Mouse (Mus musculus): Measurements from ENCODE around the gene Nfic. TPM values are rescaled to one million over a fixed set of nuclear protein-coding genes. Genes with fewer than 3 reads are reported as not detected.

The Nfic gene
- total RNA-seq, 2 experiments from 2014 or later, result 4.0 to 36.8 TPM

DNA sequence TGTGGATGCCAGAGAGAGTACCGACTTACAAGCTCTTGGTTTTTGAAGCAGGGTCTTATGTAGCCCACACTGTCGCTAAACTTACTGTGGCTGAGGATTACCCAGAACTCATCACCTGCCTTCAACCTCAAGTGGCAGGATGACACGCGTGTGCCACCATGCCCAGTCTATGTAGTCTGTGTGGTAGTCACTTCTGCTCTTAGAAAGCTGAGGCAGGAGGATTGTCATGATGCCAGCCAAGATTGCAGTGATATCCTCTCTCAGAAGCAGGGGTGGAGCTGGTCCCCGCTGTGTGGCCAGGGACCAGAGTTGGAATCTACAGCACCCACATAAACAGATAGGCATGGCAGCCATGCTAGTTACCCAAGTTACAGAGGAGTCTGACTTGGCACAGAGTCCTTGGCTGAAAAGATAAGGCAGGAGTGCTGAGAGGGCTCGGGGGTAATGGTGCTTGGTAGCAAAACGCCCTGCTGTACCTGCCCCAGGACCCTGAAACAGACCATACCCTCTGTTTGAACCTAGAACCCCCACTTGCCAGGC, 30.1 kb upstream of the Nfic start:
- ATAC-seq (replicated peaks; ENCODE audit: poor library complexity), result peak; percentile 48

- ATAC-seq (replicated peaks; ENCODE audit: poor library complexity), result peak; percentile 26
Measured at GRCm38 (mm10) chr10:81485060-81485449, 29.6 kb upstream of the Nfic start.

- ATAC-seq (replicated peaks; ENCODE audit: poor library complexity), result no peak; the same call in 1 of the 2 replicates
Measured at GRCm38 (mm10) chr10:81484441-81485059, 29.1 kb upstream of the Nfic start.

GRCm38 (mm10) chr10:81483983-81484382, 28.5 kb upstream of the Nfic start:
- peak; percentile 58 for ATAC-seq (replicated peaks; ENCODE audit: poor library complexity)

DNA sequence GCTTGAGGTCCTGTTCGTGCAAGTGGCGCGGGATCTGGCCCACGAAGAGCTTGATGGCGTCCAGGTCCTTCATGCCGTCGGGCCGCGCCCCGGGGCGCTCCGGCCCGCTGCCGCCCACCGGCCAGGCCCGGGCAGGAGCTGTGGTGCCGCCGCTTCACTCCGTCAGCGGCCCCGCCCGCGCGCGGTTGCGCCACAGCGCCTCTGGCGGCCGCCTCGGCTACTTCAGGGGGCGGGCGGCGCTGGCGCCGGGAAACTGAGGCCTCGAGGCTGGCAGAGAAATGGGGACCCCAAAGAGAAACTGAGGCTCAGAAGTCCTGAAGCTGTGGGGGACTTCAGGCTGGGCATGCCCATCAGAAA, 27.1 kb upstream of the Nfic start, which contains the start of gene Celf5:
TSS of gene Celf5 (minus strand) at position 177 of the 357 bp plus-strand sequence.
- ATAC-seq (replicated peaks; ENCODE audit: poor library complexity), result peak; percentile 52

GRCm38 (mm10) chr10:81481605-81482532, 26.4 kb upstream of the Nfic start:
- ATAC-seq (replicated peaks; ENCODE audit: poor library complexity), result no peak

DNA sequence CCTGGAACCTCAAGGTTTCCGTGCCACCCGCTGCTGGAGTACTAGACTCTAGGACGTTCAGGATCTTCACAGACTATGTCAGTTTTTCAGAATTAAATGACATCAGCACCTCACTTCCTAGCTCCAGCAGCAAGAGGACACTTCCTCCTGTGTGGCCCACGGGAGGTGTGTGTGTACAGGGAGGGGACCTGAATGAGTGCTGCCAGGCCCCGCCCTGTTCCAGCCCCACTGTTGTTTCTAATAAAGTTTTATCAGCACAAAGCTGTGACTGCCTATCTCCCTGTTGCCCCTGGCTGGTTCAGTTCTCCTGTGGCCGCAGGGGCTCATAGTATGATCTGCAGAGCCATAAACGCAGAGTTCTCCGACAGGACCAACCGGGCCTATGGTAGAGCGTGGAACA, 19.0 kb upstream of the Nfic start:
- peak; percentile 27; the same call in 1 of the 2 replicates for ATAC-seq (replicated peaks; ENCODE audit: poor library complexity)

GRCm38 (mm10) chr10:81473003-81473451, 17.6 kb upstream of the Nfic start:
- ATAC-seq (replicated peaks; ENCODE audit: poor library complexity), result no peak

GRCm38 (mm10) chr10:81472403-81473002, 17.1 kb upstream of the Nfic start:
- no peak for ATAC-seq (replicated peaks; ENCODE audit: poor library complexity)

DNA sequence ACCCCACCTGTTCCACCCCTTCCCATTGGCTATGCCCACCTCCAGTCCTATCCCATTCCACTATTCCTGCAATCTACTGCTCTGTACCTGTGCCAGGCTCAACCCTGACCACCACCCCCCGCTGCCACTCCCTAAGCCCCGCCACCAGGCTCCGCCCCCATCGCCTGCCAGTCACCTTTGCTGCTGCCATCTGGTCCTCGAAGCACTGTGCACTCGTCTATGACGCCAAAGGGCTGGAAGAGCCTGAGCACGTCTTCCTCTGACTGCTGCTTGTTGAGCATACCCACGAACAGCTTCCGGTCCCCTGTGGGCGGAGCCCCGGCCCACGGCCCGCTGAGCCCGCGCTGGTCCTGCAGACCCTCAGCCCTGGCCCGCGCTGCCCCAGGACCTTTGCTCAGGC, 15.0 kb upstream of the Nfic start:
- ATAC-seq (replicated peaks; ENCODE audit: poor library complexity), result no peak

- ATAC-seq (replicated peaks; ENCODE audit: poor library complexity), result no peak
Measured at GRCm38 (mm10) chr10:81469253-81469652, 13.8 kb upstream of the Nfic start.

DNA sequence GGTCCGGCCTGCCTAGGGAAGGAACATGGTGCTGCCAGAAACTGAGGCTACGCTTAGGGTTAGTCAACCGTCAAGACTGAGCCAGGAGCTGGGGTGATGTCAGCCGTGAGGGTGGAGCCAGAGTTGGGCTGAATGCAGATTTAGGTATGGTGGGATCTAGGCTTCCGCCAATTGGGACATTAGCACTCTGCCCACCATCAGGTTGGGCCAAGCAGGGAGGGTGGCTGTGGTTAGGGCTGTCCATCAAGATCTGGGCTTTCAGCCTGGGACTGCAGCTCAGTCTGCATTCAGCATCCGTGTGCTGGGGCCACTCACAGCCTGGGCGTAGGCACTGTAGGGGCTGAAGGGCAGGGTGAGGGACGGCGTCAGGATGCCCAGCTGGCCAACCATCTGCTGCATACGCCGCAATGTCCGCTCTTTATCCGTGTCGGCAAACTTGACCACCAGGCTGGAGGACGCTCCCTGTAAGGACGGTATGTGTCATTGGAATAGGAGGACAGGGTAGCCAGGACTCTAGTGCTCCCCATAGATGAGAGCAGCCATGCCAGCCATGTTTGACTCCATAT, 12.3 kb upstream of the Nfic start:
- no peak for ATAC-seq (replicated peaks; ENCODE audit: poor library complexity)

DNA sequence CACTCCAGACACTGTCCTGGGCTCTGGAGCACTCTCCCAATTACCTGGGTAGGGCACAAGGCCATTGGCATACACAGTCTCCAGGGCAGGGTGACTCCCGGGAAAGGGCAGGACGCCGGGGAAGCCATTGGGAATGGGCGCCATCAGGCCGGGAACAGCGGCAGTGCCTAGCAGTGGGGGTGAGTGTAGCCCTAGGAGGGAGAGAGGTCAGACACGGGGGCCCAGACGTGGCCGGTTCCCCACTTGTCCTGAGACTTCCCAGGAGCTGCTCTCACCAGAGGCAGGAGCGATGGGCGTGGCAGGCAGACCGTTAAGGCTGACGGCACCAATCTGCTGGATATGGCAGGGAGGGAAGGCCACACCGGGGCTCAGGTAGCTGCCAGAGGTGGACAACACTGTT, 11.4 kb upstream of the Nfic start:
- ATAC-seq (replicated peaks; ENCODE audit: poor library complexity), result no peak

DNA sequence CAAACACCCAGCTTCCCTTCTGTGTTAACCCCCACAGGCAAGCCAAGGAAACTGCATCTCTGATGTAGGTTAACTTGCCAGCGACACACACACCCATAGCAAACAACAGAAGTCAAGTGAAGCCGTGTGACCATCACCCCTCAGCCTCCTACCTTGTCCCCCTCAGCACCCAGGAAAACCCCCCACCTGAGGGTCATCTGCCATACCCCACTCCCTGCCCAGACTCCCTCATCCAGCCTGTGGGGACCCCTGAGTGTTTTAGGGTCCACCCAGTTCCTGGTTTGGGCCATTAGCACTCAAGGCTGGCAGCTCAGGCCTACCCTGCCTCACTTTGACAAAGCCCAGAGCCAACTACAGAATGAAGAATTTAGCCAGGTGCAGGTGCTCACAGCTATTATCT, 10.6 kb upstream of the Nfic start:
- no peak for ATAC-seq (replicated peaks; ENCODE audit: poor library complexity)

- ATAC-seq (replicated peaks; ENCODE audit: poor library complexity), result peak; percentile 32
Measured at GRCm38 (mm10) chr10:81465265-81465645, 9.8 kb upstream of the Nfic start.

- ATAC-seq (replicated peaks; ENCODE audit: poor library complexity), result peak; percentile 84
Measured at GRCm38 (mm10) chr10:81464405-81465264, 9.2 kb upstream of the Nfic start.

DNA sequence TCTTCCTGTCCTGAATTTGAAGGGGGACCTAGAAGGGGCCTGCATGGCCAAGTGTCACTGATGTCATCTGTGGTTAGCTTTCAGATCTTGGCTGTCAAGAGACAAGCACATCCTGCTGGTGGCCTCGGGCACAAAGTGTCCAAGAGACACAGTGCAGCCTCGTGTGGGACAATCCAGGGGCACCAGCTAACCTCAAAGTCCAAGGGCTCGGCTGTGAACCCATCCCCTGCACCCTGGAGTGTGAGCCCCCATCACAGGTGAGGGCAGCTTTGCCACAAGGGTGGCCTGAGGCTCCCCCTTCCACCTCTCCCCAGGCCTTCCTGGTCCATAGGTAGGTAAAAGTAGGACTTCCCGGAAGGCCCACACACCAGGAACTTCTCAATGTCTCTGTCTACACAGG, 8.1 kb upstream of the Nfic start:
- no peak for ATAC-seq (replicated peaks; ENCODE audit: poor library complexity)

- ATAC-seq (replicated peaks; ENCODE audit: poor library complexity), result no peak
Measured at GRCm38 (mm10) chr10:81462917-81463316, 7.5 kb upstream of the Nfic start.

DNA sequence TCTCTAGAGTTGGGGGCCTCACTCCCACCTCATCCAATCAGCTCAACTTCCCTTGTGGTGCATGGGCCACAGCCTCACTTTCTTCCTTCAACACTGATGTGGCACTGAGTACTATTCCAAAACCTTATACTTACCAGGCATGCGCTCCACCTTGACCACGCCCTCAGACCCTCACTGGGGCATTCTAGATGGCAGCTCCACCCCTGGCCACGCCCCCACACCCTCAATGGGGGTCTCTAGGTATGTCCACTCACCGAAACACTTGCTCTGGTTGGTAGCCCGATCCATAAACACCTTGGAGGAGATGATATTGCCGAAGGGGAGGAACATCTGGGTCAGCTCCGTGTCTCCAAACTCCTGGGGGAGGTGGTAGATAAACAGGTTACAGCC, 7.0 kb upstream of the Nfic start:
- no peak for ATAC-seq (replicated peaks; ENCODE audit: poor library complexity)
